Mouse (Mus musculus) c-Kit-negative CD71-positive TER-119-positive erythroid progenitor cells, embryonic 14.5 days (primary cell): ENCODE results near the gene Lig4.

ENCODE experiments used
- DNase-seq: peaks from one replicate; pipeline ENCODE4 v3.0.0-alpha.2; 2013; ENCODE audit warnings: low read depth, low spot score

Gene Lig4

GRCm38 (mm10) chr8:9977573-9978314 is at the start of gene Lig4, which contains the start of gene Abhd13:
TSS of gene Lig4 (minus strand) at chr8:9977686.
TSS of gene Abhd13 (plus strand) at chr8:9977707.
- peak; percentile 92 for DNase-seq

- no peak for DNase-seq
Measured at GRCm38 (mm10) chr8:10017231-10017630, 39.7 kb upstream of the Lig4 start.

- no peak for DNase-seq
Measured at GRCm38 (mm10) chr8:10016252-10016651, 38.8 kb upstream of the Lig4 start.

GRCm38 (mm10) chr8:10007660-10008028 is 30.2 kb upstream of the Lig4 start:
- DNase-seq, result no peak

- no peak for DNase-seq
Measured at GRCm38 (mm10) chr8:10006986-10007659, 29.6 kb upstream of the Lig4 start.

- no peak for DNase-seq
Measured at GRCm38 (mm10) chr8:10006156-10006985, 28.9 kb upstream of the Lig4 start, which contains the start of gene Tnfsf13b. TSS of gene Tnfsf13b (plus strand) at chr8:10006467.

- DNase-seq, result no peak
Measured at GRCm38 (mm10) chr8:10004115-10004514, 26.6 kb upstream of the Lig4 start.

- no peak for DNase-seq
Measured at GRCm38 (mm10) chr8:9980188-9980587, 2.7 kb upstream of the Lig4 start.

- DNase-seq, result no peak
Measured at GRCm38 (mm10) chr8:9979746-9980145, 2.3 kb upstream of the Lig4 start.

GRCm38 (mm10) chr8:9978475-9979230 is 1.2 kb upstream of the Lig4 start:
- DNase-seq, result no peak

GRCm38 (mm10) chr8:9977016-9977415 is 470 bp downstream of the Lig4 start:
- no peak for DNase-seq

- DNase-seq, result peak; percentile 91
Measured at GRCm38 (mm10) chr8:9975898-9976611, 1.4 kb downstream of the Lig4 start.

GRCm38 (mm10) chr8:9975276-9975675 is 2.2 kb downstream of the Lig4 start:
- no peak for DNase-seq

- DNase-seq, result no peak
Measured at GRCm38 (mm10) chr8:9971866-9972265, 5.6 kb downstream of the Lig4 start.

- DNase-seq, result no peak
Measured at GRCm38 (mm10) chr8:9959919-9960318, 17.6 kb downstream of the Lig4 start.

GRCm38 (mm10) chr8:9958338-9958737 is 19.1 kb downstream of the Lig4 start:
- DNase-seq, result no peak

GRCm38 (mm10) chr8:9949134-9949890 is 28.2 kb downstream of the Lig4 start:
- DNase-seq, result no peak

GRCm38 (mm10) chr8:9935574-9935973 is 41.9 kb downstream of the Lig4 start:
- DNase-seq, result no peak

- no peak for DNase-seq
Measured at GRCm38 (mm10) chr8:9934891-9935565, 42.5 kb downstream of the Lig4 start.
